Mouse (Mus musculus) 3T3-L1 (cell line): ENCODE data around the gene Sgsm2.

Source experiments
- DNase-seq: peaks from one replicate; pipeline ENCODE4 v3.0.0-alpha.2; 2015; ENCODE audit warnings: low read depth, low spot score

The Sgsm2 gene

GRCm38 (mm10) chr11:74883098-74883497, 13.8 kb downstream of the Sgsm2 start:
- DNase-seq = no peak

- no peak for DNase-seq
Observed at GRCm38 (mm10) chr11:74881979-74882378, 14.9 kb downstream of the Sgsm2 start.

GRCm38 (mm10) chr11:74880999-74881398, 15.9 kb downstream of the Sgsm2 start:
- peak; percentile 62 for DNase-seq

- DNase-seq = peak; percentile 62
Observed at GRCm38 (mm10) chr11:74876801-74877200, 20.1 kb downstream of the Sgsm2 start.

GRCm38 (mm10) chr11:74874630-74875029, 22.2 kb downstream of the Sgsm2 start:
- DNase-seq = no peak

GRCm38 (mm10) chr11:74870991-74871622, 25.8 kb downstream of the Sgsm2 start:
- DNase-seq = no peak

GRCm38 (mm10) chr11:74870544-74870943, 26.3 kb downstream of the Sgsm2 start:
- DNase-seq = no peak

GRCm38 (mm10) chr11:74869603-74870002, 27.3 kb downstream of the Sgsm2 start:
- DNase-seq = no peak

GRCm38 (mm10) chr11:74868046-74868760, 28.7 kb downstream of the Sgsm2 start:
- DNase-seq = peak; percentile 47

GRCm38 (mm10) chr11:74867181-74867580, 29.7 kb downstream of the Sgsm2 start:
- peak; percentile 43 for DNase-seq

- DNase-seq = peak; percentile 54
Observed at GRCm38 (mm10) chr11:74866640-74867039, 30.2 kb downstream of the Sgsm2 start.

- DNase-seq = no peak
Observed at GRCm38 (mm10) chr11:74865252-74865651, 31.6 kb downstream of the Sgsm2 start.

GRCm38 (mm10) chr11:74864421-74864820, 32.4 kb downstream of the Sgsm2 start:
- DNase-seq = no peak

- no peak for DNase-seq
Observed at GRCm38 (mm10) chr11:74863471-74863870, 33.4 kb downstream of the Sgsm2 start.

GRCm38 (mm10) chr11:74862129-74862528, 34.7 kb downstream of the Sgsm2 start:
- peak; percentile 68 for DNase-seq

GRCm38 (mm10) chr11:74857756-74858155, 39.1 kb downstream of the Sgsm2 start:
- no peak for DNase-seq

- no peak for DNase-seq
Observed at GRCm38 (mm10) chr11:74850998-74851661, 45.7 kb downstream of the Sgsm2 start.

GRCm38 (mm10) chr11:74847919-74848521, 48.8 kb downstream of the Sgsm2 start:
- peak; percentile 79 for DNase-seq

GRCm38 (mm10) chr11:74845784-74846183, 51.1 kb downstream of the Sgsm2 start:
- DNase-seq = no peak

- DNase-seq = no peak
Observed at GRCm38 (mm10) chr11:74843761-74844160, 53.1 kb downstream of the Sgsm2 start.

GRCm38 (mm10) chr11:74843435-74843714, 53.5 kb downstream of the Sgsm2 start:
- no peak for DNase-seq

GRCm38 (mm10) chr11:74842656-74843434, 54.0 kb downstream of the Sgsm2 start:
- DNase-seq = no peak
